Mouse (Mus musculus) liver, adult 2 months (tissue): ENCODE results near the gene Kcnc4.

ENCODE experiments used
- CTCF ChIP-seq: fragments of 200-500 bp; IDR thresholded peaks from 2 replicates; pipeline ENCODE4 v1.5.1; 2011; ENCODE audit warnings: low read depth, low read length, control low read depth
- POLR2A ChIP-seq: fragments of 200-500 bp; IDR thresholded peaks from 2 replicates; pipeline ENCODE4 v1.6.1; 2011; ENCODE audit warnings: low read length, control low read depth; ENCODE audit not compliant: insufficient read depth; ENCODE audit errors: extremely low read depth

DNA sequence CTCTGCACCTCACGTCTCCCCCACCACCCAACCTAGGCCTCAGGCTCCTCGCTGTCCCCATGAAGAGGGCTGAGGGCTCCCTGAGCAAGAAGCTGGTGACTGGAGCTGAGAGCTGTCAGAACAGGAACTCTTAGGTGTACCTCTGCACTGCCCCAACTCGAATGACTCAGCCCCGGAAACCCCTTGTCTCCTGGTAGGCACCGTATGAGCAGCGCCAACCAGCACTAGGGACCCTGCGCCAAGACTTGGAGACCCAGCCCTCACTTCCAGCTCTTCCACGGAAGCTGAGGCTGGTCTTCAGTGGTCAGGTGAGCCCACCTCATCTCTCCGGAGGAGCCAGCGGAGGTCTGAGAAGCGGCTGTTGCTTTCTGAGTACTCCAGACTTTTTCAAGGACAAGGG lies 8.8 kb upstream of the Kcnc4 start:
- TF ChIP-seq CTCF: no peak
- TF ChIP-seq POLR2A: no peak
